Mouse (Mus musculus): ENCODE results near the gene E130116L18Rik. TPM values are rescaled to one million over a fixed set of nuclear protein-coding genes. Genes with fewer than 3 reads are reported as not detected.
"Not testable (repeated sequence)": the region's sequence is repeated elsewhere in the genome, so short reads cannot be mapped to it uniquely, and the experiment has no call there.

The E130116L18Rik gene
- polyA plus RNA-seq, 1 experiment from 2014 or later, result not detected

DNA sequence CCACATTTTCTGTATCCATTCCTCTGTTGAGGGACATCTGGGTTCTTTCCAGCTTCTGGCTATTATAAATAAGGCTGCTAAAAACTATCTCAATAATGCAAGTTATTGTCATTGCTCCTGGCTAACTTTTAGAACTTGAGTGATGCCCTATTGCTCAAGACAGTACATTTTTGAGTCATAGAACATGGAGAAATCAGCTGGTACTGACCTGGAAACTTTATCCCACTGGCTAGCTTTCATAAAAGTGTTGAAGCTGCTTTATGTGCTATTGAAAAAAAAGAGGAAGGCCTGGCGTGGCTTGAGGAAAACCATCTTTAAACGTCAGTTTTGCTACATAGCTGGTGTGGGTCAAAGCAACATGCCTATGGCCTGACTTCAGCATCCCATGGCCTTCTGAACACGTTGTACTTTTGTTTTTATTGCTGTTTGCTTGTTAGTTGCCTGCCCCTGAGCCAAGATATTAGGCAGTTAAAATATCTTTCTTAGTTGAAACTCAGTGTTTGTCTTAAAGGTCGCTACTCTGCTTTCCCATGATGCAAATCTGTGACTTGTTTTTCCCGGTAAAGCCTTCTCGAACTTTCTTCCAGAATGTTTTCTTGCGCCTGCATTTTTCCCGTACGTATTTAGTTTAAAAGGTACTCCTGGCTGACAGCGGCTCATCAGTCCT lies 23.0 kb upstream of the E130116L18Rik start:
- H3K4me1 ChIP-seq, result no peaks in the 10 kb centered on the region
- H3K9me3 ChIP-seq (replicated peaks), result no peaks in the 10 kb centered on the region
- H3K36me3 ChIP-seq, result peaks cover 20% of the 10 kb centered on the region
- no peak overlapping the region for H3K4me3 ChIP-seq (replicated peaks)
- H3K27ac ChIP-seq (replicated peaks), result no peak overlapping the region
- H3K27me3 ChIP-seq, result no peaks in the 10 kb centered on the region
- no peak overlapping the region for H3K9ac ChIP-seq
- H3K4me2 ChIP-seq (replicated peaks), result no peak overlapping the region
- no peak for ATAC-seq (ENCODE audit: insufficient number of reproducible peaks, low FRiP score, low TSS enrichment, low read depth)
- 85% methylated on average over 10 of the region's 10 CpGs for WGBS

DNA sequence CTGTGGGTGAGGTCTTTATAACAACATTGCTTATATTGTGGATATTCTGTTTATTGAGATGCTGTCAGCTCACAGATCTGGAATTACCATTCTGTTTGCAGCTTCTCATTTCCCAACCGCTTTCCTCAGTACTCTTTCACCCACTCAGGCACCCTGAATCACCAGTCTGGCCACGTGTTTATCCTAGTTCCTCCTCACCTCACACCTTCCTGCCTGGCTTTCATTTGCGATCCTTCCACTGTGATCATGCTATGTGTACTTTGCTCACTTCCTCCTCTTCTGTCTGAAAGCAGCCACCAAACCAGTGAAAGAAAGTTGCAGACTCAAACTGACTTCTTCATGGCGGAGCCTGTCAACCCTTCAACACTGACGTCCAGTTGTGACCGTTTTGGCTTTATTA lies 20.1 kb upstream of the E130116L18Rik start:
- no peak overlapping the region for H3K4me2 ChIP-seq (replicated peaks)
- H3K9me3 ChIP-seq (replicated peaks), result no peaks in the 10 kb centered on the region
- no peak overlapping the region for H3K4me3 ChIP-seq (replicated peaks)
- H3K4me1 ChIP-seq, result no peaks in the 10 kb centered on the region
- 89% methylated on average over 6 of the region's 6 CpGs for WGBS
- H3K27ac ChIP-seq (replicated peaks), result no peak overlapping the region
- ATAC-seq (ENCODE audit: insufficient number of reproducible peaks, low FRiP score, low TSS enrichment, low read depth), result no peak
- peaks cover 7% of the 10 kb centered on the region; the same call in 1 of the 2 replicates for H3K36me3 ChIP-seq
- H3K27me3 ChIP-seq, result no peaks in the 10 kb centered on the region
- no peak overlapping the region for H3K9ac ChIP-seq

DNA sequence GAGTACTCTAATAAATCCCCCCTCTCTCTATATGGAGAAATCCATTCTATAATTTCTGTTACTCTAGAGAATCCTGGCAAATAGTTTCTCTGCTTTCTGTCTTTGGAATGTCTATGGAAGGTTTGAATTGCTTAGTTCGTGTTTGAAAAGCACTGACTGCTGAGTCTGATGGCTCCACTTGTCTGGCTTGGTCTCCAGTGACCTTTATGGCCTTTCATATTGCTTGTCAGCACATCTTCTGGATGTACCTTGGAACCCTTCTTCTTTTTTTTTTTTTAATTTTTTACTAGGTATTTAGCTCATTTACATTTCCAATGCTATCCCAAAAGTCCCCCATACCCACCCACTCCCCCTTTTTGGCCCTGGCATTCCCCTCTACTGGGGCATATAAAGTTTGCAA lies 1.4 kb upstream of the E130116L18Rik start:
- 93% methylated on average over 1 of the region's 1 CpGs for WGBS
- ATAC-seq (ENCODE audit: insufficient number of reproducible peaks, low FRiP score, low TSS enrichment, low read depth); H3K9ac ChIP-seq; H3K4me2 ChIP-seq (replicated peaks); H3K27me3 ChIP-seq; H3K4me1 ChIP-seq; H3K36me3 ChIP-seq; H3K27ac ChIP-seq (replicated peaks); H3K9me3 ChIP-seq (replicated peaks); H3K4me3 ChIP-seq (replicated peaks): not testable (repeated sequence)

DNA sequence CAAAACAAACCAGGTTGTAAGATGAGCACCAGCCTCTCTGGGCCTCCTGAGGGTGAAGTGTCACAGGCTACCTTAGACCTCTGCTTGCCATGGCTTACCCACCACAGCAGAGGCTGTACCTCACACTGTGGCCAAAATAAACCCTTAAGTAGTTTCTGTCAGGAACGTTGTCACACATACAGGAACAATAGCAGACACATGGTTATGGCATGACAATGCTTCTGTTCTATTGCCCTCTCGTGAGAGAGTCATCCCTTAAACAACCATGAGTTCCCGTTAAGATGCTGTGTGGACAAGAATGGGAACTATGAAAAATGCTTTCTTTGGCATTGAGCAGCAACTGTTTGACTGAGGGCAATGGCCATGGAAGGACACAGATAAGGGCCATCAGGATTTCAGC lies 1.3 kb downstream of the E130116L18Rik start, which contains the start of gene Galnt11:
Gene Galnt11, plus strand, starts transcription at position 301 of the 400 bp plus-strand sequence.
- WGBS, result 86% methylated on average over 3 of the region's 3 CpGs

DNA sequence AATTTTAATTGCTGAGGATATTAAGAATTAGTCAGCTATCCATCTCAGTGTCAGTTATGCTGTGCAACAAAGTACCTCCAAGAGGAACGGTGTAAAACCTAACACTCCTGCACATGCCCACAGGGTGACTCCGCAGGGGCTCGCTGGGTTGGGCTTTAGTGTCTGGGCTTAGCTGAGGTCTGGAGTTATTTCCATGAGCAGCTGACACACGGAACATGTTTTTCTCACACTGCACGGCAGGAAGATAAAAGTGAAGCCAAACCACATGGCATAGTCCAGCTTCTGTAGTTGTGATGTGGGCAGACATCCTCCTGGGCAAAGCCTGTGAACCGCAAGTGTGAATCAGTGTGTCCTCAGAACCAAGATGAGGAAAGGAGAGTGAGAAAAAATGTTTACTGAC lies 7.9 kb downstream of the E130116L18Rik start:
- no peak overlapping the region for H3K27ac ChIP-seq (replicated peaks)
- H3K9me3 ChIP-seq (replicated peaks), result no peaks in the 10 kb centered on the region
- H3K4me2 ChIP-seq (replicated peaks), result no peak overlapping the region
- H3K36me3 ChIP-seq, result no peaks in the 10 kb centered on the region
- 64% methylated on average over 6 of the region's 6 CpGs for WGBS
- no peaks in the 10 kb centered on the region for H3K27me3 ChIP-seq
- H3K4me1 ChIP-seq, result no peaks in the 10 kb centered on the region
- H3K4me3 ChIP-seq (replicated peaks), result no peak overlapping the region
- ATAC-seq (ENCODE audit: insufficient number of reproducible peaks, low FRiP score, low TSS enrichment, low read depth), result no peak
- H3K9ac ChIP-seq, result no peak overlapping the region

More for the DNA sequence above, 1.3 kb downstream of the E130116L18Rik start, which contains the start of gene Galnt11:
- H3K4me2 ChIP-seq (replicated peaks), result peak within 1 kb of the TSS; percentile 66
- peaks cover 6% of the 10 kb centered on the region; the same call in 1 of the 2 replicates for H3K4me1 ChIP-seq
- no peaks in the 10 kb centered on the region for H3K36me3 ChIP-seq
- peak within 1 kb of the TSS; percentile 57 for H3K9ac ChIP-seq
- peak within 1 kb of the TSS; percentile 85 for H3K27ac ChIP-seq (replicated peaks)
- no peaks in the 10 kb centered on the region for H3K9me3 ChIP-seq (replicated peaks)
- ATAC-seq (ENCODE audit: insufficient number of reproducible peaks, low FRiP score, low TSS enrichment, low read depth), result no peak
- H3K4me3 ChIP-seq (replicated peaks), result peak within 1 kb of the TSS; percentile 74
- no peaks in the 10 kb centered on the region for H3K27me3 ChIP-seq

DNA sequence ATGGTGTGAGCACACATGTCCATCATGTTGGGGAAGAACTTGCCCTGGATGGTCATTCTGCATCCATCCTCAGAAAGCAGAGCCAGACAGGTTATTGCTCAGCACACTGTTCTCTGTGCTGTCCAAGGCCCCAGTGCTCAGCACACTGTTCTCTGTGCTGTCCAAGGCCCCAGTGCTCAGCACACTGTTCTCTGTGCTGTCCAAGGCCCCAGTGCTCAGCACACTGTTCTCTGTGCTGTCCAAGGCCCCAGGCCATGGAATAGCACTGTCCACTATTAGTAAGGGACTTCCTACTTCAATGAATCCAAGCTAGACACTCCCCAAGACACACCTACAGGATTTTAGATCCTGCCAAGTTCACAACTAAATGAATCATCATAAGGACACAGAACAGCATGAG lies 9.7 kb downstream of the E130116L18Rik start:
- not testable (repeated sequence) for H3K36me3 ChIP-seq; H3K4me1 ChIP-seq; H3K9me3 ChIP-seq (replicated peaks); H3K4me3 ChIP-seq (replicated peaks); ATAC-seq (ENCODE audit: insufficient number of reproducible peaks, low FRiP score, low TSS enrichment, low read depth); H3K9ac ChIP-seq; H3K27me3 ChIP-seq; H3K4me2 ChIP-seq (replicated peaks); H3K27ac ChIP-seq (replicated peaks)

DNA sequence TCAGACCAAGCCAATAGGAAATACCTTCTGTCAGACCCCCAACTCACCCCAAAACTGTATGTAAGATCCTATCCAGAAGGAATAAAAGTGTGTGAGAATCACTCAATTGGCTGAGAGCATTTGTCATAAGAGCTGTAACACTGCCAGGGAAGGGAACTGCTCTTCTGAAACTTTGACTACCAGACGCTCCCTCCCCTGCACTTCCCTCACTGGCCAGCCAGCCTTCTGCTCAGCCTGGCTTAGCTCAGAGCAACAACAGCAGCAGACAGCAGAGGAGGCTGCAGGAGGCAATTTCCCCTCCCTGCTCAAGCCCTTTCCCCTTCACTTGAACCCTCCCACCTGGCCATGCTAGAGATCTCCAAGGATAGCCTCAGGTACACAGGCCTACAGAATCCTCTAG lies 11.1 kb downstream of the E130116L18Rik start:
- Histone ChIP-seq H3K4me2 (replicated peaks) (no peak overlapping the region), H3K36me3 (no peaks in the 10 kb centered on the region), H3K27ac (replicated peaks) (no peak overlapping the region), H3K27me3 (no peaks in the 10 kb centered on the region), H3K4me1 (no peaks in the 10 kb centered on the region), H3K4me3 (replicated peaks) (no peak overlapping the region), H3K9ac (no peak overlapping the region), H3K9me3 (replicated peaks) (no peaks in the 10 kb centered on the region)
- 55% methylated on average over 1 of the region's 1 CpGs for WGBS
- ATAC-seq (ENCODE audit: insufficient number of reproducible peaks, low FRiP score, low TSS enrichment, low read depth), result no peak

DNA sequence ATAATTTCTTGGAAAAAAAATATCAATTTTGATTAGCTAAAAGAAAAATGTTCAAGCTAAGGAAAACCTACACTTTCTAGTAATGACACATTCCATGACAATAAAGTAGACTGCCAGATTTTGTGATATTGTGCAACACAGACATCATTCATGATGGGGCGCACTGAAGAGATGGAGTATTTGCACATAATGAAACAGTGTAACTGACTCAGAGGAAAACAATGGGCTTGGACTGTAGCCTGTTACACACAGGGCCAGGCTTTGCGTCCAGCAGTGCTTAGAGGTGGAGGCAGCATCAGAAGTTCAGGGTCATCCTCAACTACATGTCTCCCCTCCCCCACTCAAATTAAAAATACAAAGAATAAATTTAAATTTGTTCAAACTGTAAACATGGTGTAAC lies 32.4 kb downstream of the E130116L18Rik start:
- Histone ChIP-seq H3K27me3 (no peaks in the 10 kb centered on the region), H3K4me2 (replicated peaks) (no peak overlapping the region), H3K9me3 (replicated peaks) (no peaks in the 10 kb centered on the region), H3K9ac (no peak overlapping the region), H3K4me3 (replicated peaks) (no peak overlapping the region), H3K36me3 (no peaks in the 10 kb centered on the region), H3K4me1 (0 out of 2 replicates have a peak, but pooled peaks cover 4% of the 10 kb centered on the region), H3K27ac (replicated peaks) (no peak overlapping the region)
- 85% methylated on average over 2 of the region's 2 CpGs for WGBS
- no peak for ATAC-seq (ENCODE audit: insufficient number of reproducible peaks, low FRiP score, low TSS enrichment, low read depth)

DNA sequence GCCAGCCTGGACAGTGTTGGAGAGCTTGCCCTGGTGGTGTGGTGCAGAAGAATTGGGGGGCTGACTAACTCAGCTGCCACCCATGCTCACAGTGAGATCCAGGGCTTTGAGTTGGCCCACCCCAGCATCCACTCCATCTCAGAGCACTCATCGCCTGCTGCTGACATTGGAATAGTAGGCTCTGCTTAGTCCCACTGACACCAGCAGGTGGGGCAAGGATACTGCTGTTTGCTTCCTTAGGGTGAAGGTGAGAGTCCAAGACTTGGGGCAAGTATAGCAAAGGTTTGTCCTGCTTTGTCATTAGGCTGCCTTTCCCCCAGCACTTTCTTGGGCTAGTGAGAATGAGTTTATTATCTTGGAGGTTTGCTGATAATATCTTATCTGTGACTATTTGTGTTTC lies 34.2 kb downstream of the E130116L18Rik start:
- Histone ChIP-seq H3K9ac (no peak overlapping the region), H3K4me3 (replicated peaks) (no peak overlapping the region), H3K27ac (replicated peaks) (no peak overlapping the region), H3K4me2 (replicated peaks) (no peak overlapping the region), H3K9me3 (replicated peaks) (no peaks in the 10 kb centered on the region), H3K27me3 (no peaks in the 10 kb centered on the region), H3K4me1 (0 out of 2 replicates have a peak, but pooled peaks cover 4% of the 10 kb centered on the region), H3K36me3 (no peaks in the 10 kb centered on the region)
- WGBS, result 35% methylated on average over 1 of the region's 1 CpGs
- ATAC-seq (ENCODE audit: insufficient number of reproducible peaks, low FRiP score, low TSS enrichment, low read depth), result no peak

DNA sequence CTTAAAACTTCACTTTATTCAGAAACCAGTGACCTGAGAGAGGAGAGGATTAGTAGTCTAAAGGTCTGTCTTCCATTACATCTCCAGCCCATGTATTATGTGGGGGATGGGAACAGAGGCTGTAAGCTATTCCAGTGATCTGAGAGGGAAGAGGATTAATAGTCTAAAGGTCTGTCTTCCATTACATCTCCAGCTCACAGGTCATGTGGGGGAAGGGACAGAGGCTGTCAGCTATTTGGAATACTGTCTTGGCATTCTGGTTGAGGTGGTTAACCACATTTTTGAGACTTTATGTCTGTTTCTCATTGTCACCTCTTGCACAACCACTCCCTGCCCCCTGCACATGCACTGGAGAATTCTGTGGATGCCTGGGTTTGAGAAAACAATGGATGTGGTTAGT lies 35.2 kb downstream of the E130116L18Rik start:
- no peak for ATAC-seq (ENCODE audit: insufficient number of reproducible peaks, low FRiP score, low TSS enrichment, low read depth)
- Histone ChIP-seq H3K27me3 (no peaks in the 10 kb centered on the region), H3K36me3 (no peaks in the 10 kb centered on the region), H3K4me2 (replicated peaks) (no peak overlapping the region), H3K27ac (replicated peaks) (no peak overlapping the region), H3K9ac (no peak overlapping the region), H3K9me3 (replicated peaks) (no peaks in the 10 kb centered on the region), H3K4me3 (replicated peaks) (no peak overlapping the region), H3K4me1 (0 out of 2 replicates have a peak, but pooled peaks cover 4% of the 10 kb centered on the region)

DNA sequence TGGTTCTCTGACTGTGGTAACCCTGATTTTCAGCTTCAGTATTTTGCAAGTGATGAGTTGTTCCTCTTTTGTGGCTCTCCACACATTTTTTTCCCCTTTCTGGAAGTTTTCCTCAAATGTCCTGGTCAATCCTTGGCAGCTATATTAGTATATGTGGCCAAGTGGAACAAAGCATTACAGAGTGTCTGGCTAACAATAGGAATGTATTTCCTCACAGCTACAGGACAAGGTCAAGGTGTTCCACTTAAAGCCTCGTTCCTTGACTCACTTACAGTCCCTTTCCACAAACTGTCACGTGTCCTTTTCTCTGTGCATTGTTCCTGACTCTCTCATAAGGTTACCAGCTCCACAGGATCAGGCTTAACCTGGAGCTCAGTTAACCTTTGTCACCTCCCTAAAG lies 38.4 kb downstream of the E130116L18Rik start:
- H3K9me3 ChIP-seq (replicated peaks), result no peaks in the 10 kb centered on the region
- H3K27me3 ChIP-seq, result no peaks in the 10 kb centered on the region
- H3K9ac ChIP-seq, result no peak overlapping the region
- H3K4me3 ChIP-seq (replicated peaks), result no peak overlapping the region
- H3K27ac ChIP-seq (replicated peaks), result no peak overlapping the region
- no peak for ATAC-seq (ENCODE audit: insufficient number of reproducible peaks, low FRiP score, low TSS enrichment, low read depth)
- H3K4me2 ChIP-seq (replicated peaks), result no peak overlapping the region
- H3K36me3 ChIP-seq, result no peaks in the 10 kb centered on the region
- 55% methylated on average over 2 of the region's 2 CpGs for WGBS
- 0 out of 2 replicates have a peak, but pooled peaks cover 4% of the 10 kb centered on the region for H3K4me1 ChIP-seq

DNA sequence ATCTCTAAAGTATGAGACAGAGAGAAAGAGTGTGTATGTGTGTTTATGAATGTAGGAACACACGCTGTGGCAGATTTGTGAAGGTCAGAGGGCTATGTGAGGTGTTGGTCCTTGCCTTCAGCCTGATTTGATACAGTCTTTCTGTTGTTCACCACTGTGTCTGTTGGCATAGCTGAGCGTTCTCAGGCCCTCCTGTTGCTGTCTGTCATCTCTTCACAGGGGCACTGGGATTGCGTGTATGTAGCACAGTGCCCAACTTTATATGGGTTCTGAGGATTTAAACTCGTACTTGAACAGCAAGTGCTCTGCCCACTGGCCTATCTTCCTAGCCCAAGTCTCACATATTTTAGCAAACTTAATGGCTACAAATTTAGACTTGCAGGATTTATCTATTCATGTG lies 39.4 kb downstream of the E130116L18Rik start:
- Histone ChIP-seq H3K4me2 (replicated peaks) (no peak overlapping the region), H3K27me3 (no peaks in the 10 kb centered on the region), H3K9me3 (replicated peaks) (no peaks in the 10 kb centered on the region), H3K27ac (replicated peaks) (no peak overlapping the region), H3K9ac (no peak overlapping the region), H3K4me1 (0 out of 2 replicates have a peak, but pooled peaks cover 4% of the 10 kb centered on the region), H3K4me3 (replicated peaks) (no peak overlapping the region), H3K36me3 (no peaks in the 10 kb centered on the region)
- ATAC-seq (ENCODE audit: insufficient number of reproducible peaks, low FRiP score, low TSS enrichment, low read depth), result no peak
- whole genome bisulfite sequencing, result 76% methylated on average over 4 of the region's 4 CpGs

Measured in embryonic facial prominence, embryonic 15.5 days (tissue).